Mouse (Mus musculus) forebrain, embryonic 14.5 days (tissue): Measurements from ENCODE around the gene C2cd5. TPM values are rescaled to one million over a fixed set of nuclear protein-coding genes. Genes with fewer than 3 reads are reported as not detected.

ENCODE experiments used
- ATAC-seq: fragments of 200-750 bp; cut with Nextera tagmentation; 2 replicates; pipeline ENCODE4 v1.8.0; 2017; ENCODE audit warnings: mild to moderate bottlenecking, moderate library complexity
- DNase-seq: peaks from one replicate; pipeline ENCODE4 v3.0.0-alpha.2; 2015; ENCODE audit warnings: low spot score
- H3K27ac ChIP-seq: fragments of 300-500 bp; sonication (generic); 2 replicates; pipeline ENCODE4 v1.5.1; 2014; ENCODE audit warnings: low read depth, mild to moderate bottlenecking, control low read depth, low read length, moderate library complexity
- H3K27me3 ChIP-seq: fragments of 300-500 bp; sonication (generic); replicated peaks from 2 replicates; pipeline ENCODE4 v1.6.1; 2014; ENCODE audit warnings: low read length, control low read depth, mixed read lengths; ENCODE audit not compliant: control insufficient read depth, insufficient read depth
- H3K36me3 ChIP-seq: fragments of 300-500 bp; sonication (generic); 2 replicates; pipeline ENCODE4 v1.6.1; 2014; ENCODE audit warnings: low read length, control low read depth; ENCODE audit not compliant: control insufficient read depth, insufficient read depth
- H3K4me1 ChIP-seq: fragments of 300-500 bp; sonication (generic); 2 replicates; pipeline ENCODE4 v1.6.1; 2014; ENCODE audit warnings: antibody characterized with exemption, low read length, control low read depth; ENCODE audit not compliant: control insufficient read depth, insufficient read depth
- H3K4me2 ChIP-seq: fragments of 300-500 bp; sonication (generic); 2 replicates; pipeline ENCODE4 v1.6.1; 2014; ENCODE audit warnings: mild to moderate bottlenecking, control low read depth, low read length
- H3K4me3 ChIP-seq: fragments of 300-500 bp; sonication (generic); 2 replicates; pipeline ENCODE4 v1.5.1; 2014; ENCODE audit warnings: low read depth, low read length, control low read depth
- H3K9ac ChIP-seq: fragments of 300-500 bp; sonication (generic); 2 replicates; pipeline ENCODE4 v1.6.1; 2014; ENCODE audit warnings: mild to moderate bottlenecking, low read length, control low read depth, moderate library complexity
- H3K9me3 ChIP-seq: fragments of 300-500 bp; sonication (generic); replicated peaks from 2 replicates; pipeline ENCODE4 v1.6.1; 2016; ENCODE audit warnings: low read length, control low read depth, mixed read lengths; ENCODE audit not compliant: control insufficient read depth
- WGBS: fragments of 180-500 bp; shearing (Covaris S2); extraction: QIAGEN DNeasy Blood & Tissue Kit; methylation state at CpG from one replicate; pipeline ENCODE4 v1.1.7; 2014; 5-methylcytosine and 5-hydroxymethylcytosine counted together
- polyA plus RNA-seq: library from polyadenylated mRNA; unstranded; fragments of >200 nt; fragmentation: Nextera tagmentation; extraction: Ambion mirVana; gene quantifications from 2 replicates; pipeline ENCODE4 v1.2.1, GENCODE M21; 2014

C2cd5 gene
- polyA plus RNA-seq, 1 experiment from 2014 or later = 23.3 TPM

DNA sequence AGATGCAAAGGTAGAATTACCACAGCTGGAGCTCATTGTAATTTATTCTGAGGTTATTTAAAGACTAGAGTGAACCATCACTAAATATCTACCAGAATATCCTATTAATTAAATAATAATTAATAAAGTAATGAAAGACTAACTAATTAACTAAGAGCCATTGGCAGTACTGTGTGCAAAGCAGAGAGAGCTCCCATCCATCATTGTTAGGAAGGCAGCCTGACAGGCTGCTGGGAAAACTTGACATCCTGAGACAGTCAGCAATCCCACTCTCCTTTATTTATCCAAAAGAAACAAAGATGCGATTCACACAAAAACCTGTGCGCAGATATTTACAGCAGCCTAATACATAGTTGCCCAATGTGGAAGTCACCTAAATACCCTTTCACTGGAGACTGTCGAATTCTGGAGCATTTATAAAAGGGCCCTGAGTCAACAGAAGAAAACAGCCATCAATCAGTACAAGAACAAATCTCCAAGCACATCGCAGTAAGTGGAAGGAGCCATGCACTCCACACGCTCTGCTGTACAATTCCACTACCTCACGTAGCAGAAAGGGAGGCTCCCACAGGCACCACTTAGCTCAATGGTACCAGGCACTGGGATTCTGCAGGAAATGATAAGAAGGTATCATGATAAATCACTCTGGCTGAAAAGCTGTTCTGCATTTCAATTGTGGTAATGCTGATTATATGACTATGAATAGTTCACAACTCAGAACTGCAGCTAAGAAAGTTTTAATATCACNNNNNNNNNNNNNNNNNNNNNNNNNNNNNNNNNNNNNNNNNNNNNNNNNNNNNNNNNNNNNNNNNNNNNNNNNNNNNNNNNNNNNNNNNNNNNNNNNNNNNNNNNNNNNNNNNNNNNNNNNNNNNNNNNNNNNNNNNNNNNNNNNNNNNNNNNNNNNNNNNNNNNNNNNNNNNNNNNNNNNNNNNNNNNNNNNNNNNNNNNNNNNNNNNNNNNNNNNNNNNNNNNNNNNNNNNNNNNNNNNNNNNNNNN, 120.0 kb downstream of the C2cd5 start:
- Histone ChIP-seq H3K4me2 (no peak overlapping the region), H3K4me1 (no peaks in the 10 kb centered on the region), H3K4me3 (no peak overlapping the region), H3K9ac (no peak overlapping the region), H3K27ac (no peak overlapping the region; the same call in 1 of the 2 replicates), H3K27me3 (no peaks in the 10 kb centered on the region), H3K36me3 (no peaks in the 10 kb centered on the region), H3K9me3 (no peaks in the 10 kb centered on the region)
- DNase-seq (no peak), ATAC-seq (no peak)
- 43% methylated on average over 6 of the region's 6 CpGs for WGBS

DNA sequence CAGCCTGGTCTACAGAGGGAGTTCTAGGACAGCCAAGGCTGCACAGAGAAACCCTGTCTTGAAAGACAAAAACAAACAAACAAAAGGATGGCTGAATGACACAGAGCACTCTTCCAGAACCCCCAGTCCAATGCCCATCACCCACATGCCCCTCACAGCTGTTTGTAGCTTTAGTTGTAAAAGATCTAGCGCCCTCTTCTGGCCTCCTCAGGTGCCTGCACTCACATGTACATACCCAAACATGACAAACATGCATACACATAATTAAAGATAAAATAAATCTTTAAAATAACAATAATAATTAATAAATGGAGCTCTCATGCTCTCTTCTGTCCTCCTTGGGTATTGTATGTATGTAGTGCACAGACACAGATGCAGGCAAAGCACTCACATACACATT, 122.7 kb downstream of the C2cd5 start:
- H3K4me3 ChIP-seq = no peak overlapping the region
- DNase-seq (no peak), ATAC-seq (no peak)
- no peak overlapping the region for H3K27ac ChIP-seq
- H3K9me3 ChIP-seq = no peaks in the 10 kb centered on the region
- WGBS = 63% methylated on average over 1 of the region's 1 CpGs
- H3K4me2 ChIP-seq = no peak overlapping the region
- no peaks in the 10 kb centered on the region for H3K4me1 ChIP-seq
- no peaks in the 10 kb centered on the region for H3K36me3 ChIP-seq
- H3K9ac ChIP-seq = no peak overlapping the region
- no peaks in the 10 kb centered on the region for H3K27me3 ChIP-seq

DNA sequence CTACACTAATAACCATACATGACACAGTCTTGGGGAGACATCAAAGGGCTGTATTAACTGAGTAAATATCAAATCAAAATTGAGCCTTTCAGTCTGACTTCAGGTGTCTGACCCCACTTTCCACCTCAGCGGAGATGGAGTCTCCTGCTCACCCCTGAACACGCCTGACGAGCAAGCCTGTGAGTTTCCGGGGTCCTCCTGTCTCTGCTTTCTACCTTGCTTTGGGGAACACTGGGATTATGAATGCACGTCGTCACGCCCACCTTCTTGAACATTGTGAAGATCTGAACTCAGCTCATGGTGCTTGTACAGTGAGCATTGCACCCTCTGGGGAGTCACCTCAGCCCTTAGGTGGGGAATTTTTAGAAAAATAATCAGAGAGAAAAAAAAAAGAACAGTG, 126.7 kb downstream of the C2cd5 start:
- H3K9ac ChIP-seq = no peak overlapping the region
- H3K27ac ChIP-seq = no peak overlapping the region
- no peaks in the 10 kb centered on the region for H3K9me3 ChIP-seq
- DNase-seq (no peak), ATAC-seq (no peak)
- 92% methylated on average over 7 of the region's 7 CpGs for WGBS
- H3K4me3 ChIP-seq = no peak overlapping the region
- H3K36me3 ChIP-seq = no peaks in the 10 kb centered on the region
- H3K4me2 ChIP-seq = no peak overlapping the region
- H3K27me3 ChIP-seq = no peaks in the 10 kb centered on the region
- no peaks in the 10 kb centered on the region for H3K4me1 ChIP-seq

DNA sequence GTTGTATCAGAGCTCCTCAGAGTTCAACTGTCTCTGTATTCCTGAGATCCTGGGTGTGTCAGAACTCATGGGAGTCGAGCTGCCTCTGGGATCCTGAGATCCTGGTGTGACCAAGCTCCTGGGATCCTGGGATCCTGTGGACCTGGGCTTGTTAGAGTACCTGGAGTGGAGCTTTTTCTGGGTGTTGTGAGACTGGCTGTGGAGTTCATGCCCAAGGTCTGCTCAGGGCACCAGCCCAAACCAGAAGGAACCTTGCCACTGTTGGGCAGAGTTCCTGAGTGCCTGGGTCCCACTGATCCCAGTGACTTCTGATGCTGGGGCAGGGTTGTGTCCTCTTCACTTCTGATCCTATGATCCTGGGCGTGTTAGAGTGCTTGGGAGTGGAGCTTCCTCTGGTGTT, 127.7 kb downstream of the C2cd5 start:
- H3K27me3 ChIP-seq = no peaks in the 10 kb centered on the region
- no peak overlapping the region for H3K4me2 ChIP-seq
- no peak overlapping the region for H3K9ac ChIP-seq
- ATAC-seq (no peak), DNase-seq (no peak)
- no peaks in the 10 kb centered on the region for H3K4me1 ChIP-seq
- H3K27ac ChIP-seq = no peak overlapping the region
- no peak overlapping the region for H3K4me3 ChIP-seq
- 49% methylated on average over 2 of the region's 2 CpGs for WGBS
- H3K36me3 ChIP-seq = no peaks in the 10 kb centered on the region
- H3K9me3 ChIP-seq = no peaks in the 10 kb centered on the region

DNA sequence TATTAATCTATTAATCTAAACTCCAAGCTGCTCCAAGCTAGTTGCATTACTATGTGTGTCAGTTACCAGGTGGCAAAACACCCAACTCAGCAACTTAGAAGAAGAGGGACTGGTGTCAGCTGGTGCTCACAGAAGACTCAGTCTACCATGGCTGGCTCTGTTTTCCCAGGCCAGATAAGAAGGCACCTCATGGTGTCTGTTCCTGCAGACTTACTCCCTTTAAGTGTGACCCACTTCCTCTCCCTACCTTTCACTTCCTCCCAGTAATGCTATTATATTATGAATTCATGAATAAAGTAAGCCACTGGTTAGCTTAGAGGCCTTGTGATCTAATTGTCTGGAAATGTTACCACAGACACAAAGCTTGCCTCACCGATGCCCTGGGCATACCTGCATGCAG, 132.5 kb downstream of the C2cd5 start:
- H3K9ac ChIP-seq = no peak overlapping the region
- 88% methylated on average over 1 of the region's 1 CpGs for WGBS
- no peaks in the 10 kb centered on the region for H3K9me3 ChIP-seq
- H3K4me2 ChIP-seq = no peak overlapping the region
- H3K27ac ChIP-seq = no peak overlapping the region
- DNase-seq = no peak
- H3K27me3 ChIP-seq = no peaks in the 10 kb centered on the region
- no peak for ATAC-seq
- H3K4me1 ChIP-seq = peaks cover 3% of the 10 kb centered on the region; the same call in 1 of the 2 replicates
- H3K4me3 ChIP-seq = no peak overlapping the region
- no peaks in the 10 kb centered on the region for H3K36me3 ChIP-seq

DNA sequence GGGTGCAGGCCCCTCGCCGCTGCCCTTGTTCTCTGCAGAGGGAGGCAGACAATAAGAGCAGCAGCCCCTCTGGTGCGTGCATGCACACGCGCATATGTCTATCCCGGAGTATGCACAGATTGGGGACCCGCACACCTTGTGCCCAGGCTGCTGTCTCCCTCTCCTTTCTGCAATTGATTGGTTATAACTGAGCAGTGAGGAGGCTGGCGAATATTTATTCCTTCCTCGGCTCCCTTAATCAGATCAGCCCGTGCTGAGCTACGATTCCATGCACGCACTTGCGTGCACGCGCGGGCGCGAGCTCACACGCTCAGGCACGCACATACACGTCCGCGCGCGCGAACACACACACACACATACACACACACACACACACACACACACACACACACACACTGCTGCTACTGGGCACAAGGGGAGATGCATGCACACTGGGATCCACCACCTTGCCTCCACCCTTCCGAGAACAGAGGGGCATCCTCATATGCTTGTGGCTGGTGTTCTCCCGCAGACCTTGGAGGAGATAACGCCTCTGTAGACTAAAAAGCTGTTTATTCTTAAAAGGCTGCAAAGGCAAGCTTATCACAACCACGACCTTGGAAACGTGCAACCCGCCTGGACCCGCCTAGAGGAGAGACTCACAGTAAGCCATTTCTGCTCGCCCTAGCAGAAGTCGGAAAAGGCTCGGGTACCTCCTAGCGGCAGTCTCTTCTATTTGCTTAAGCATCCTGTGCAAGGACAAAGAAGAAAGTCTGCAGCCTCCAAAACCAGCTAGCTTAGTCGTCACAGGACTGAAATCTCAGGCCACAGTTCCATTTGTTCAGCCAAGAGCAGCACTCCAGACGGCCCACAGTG, 135.2 kb downstream of the C2cd5 start:
- H3K9ac ChIP-seq = peak overlapping the region; percentile 91
- H3K36me3 ChIP-seq = no peaks in the 10 kb centered on the region
- H3K4me3 ChIP-seq = peak overlapping the region; percentile 71
- H3K4me2 ChIP-seq = peak overlapping the region; percentile 84
- ATAC-seq = peak; percentile 92
- peak overlapping the region; percentile 97 for H3K27ac ChIP-seq
- H3K9me3 ChIP-seq = no peaks in the 10 kb centered on the region
- H3K4me1 ChIP-seq = peaks cover 9% of the 10 kb centered on the region; the same call in 1 of the 2 replicates
- peak; percentile 97 for DNase-seq
- 2% methylated on average over 39 of the region's 39 CpGs for WGBS
- H3K27me3 ChIP-seq = no peaks in the 10 kb centered on the region

DNA sequence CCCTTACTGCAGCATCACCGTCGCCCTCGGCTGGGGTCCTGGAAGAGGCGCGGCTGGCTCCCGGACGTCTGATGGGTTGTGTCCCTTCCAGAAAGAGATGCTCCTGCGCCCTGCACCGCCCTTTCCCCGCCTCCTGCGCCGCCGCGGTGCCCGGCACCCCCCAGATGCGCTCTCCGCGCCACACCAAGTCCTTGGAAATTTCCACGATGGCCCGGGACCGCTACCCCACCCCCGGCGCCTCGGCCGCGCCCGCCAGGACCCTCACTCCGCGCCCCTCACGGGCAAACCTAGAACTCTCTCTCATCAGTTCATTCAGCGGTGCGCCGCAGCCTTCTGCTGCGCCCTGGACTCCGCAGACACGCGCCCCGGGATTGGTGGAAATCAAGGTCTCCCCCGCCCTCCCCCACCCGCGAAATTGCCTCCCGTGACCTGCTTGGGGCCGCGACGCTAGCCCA, 135.8 kb downstream of the C2cd5 start, which contains the start of gene St8sia1:
TSS of gene St8sia1 (minus strand) at position 377 of the 455 bp plus-strand sequence.
- H3K27ac ChIP-seq = peak within 1 kb of the TSS; percentile 97
- under 1% methylated on average over 42 of the region's 45 CpGs for WGBS
- H3K4me2 ChIP-seq = peak within 1 kb of the TSS; percentile 84
- H3K4me1 ChIP-seq = peaks cover 9% of the 10 kb centered on the region; the same call in 1 of the 2 replicates
- ATAC-seq (peak; percentile 73), DNase-seq (peak; percentile 53)
- peak within 1 kb of the TSS; percentile 91 for H3K9ac ChIP-seq
- H3K4me3 ChIP-seq = peak within 1 kb of the TSS; percentile 71
- H3K27me3 ChIP-seq = no peaks in the 10 kb centered on the region
- no peaks in the 10 kb centered on the region for H3K9me3 ChIP-seq
- no peaks in the 10 kb centered on the region for H3K36me3 ChIP-seq

DNA sequence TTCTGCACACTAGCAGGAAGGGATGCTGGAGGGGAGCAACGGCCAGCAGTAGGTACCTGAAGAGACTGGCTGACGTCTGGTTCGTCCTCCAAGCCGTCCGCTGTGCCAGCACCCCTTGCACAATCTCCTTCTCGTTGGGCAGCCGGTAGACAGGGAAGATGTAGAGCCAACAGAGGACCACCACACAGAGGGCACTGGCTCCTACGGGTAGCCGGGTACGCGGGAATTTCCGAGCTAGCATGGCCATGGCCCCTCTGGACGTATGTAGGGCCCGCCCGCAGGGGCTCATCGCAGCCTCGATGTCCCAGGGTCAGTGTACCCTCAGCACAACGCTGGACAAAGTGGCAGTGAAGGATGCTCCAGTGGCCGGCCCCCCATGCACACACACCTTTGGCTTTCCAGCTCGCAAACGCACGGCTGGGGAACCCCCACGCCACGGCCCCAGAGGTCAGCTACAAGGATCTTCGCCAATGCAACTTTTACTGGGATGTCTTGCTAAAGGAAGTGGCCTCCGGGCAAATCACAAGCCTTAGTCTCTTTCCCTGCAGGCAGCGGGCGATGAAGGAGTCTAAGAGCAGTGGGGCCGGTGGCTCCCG, 136.4 kb downstream of the C2cd5 start:
- Histone ChIP-seq H3K27me3 (no peaks in the 10 kb centered on the region), H3K4me1 (peaks cover 9% of the 10 kb centered on the region; the same call in 1 of the 2 replicates), H3K9ac (peak overlapping the region; percentile 91), H3K4me2 (peak overlapping the region; percentile 84), H3K9me3 (no peaks in the 10 kb centered on the region), H3K4me3 (peak overlapping the region; percentile 71), H3K36me3 (no peaks in the 10 kb centered on the region), H3K27ac (peak overlapping the region; percentile 97)
- WGBS = 28% methylated on average over 30 of the region's 30 CpGs
- DNase-seq (peak; percentile 16), ATAC-seq (0 out of 2 replicates have a peak, but pooled peaks have one; percentile 1)
